Mouse (Mus musculus): ENCODE results near the gene Csf3. TPM values are rescaled to one million over a fixed set of nuclear protein-coding genes. Genes with fewer than 3 reads are reported as not detected.

The Csf3 gene
- polyA plus RNA-seq, 1 experiment from 2014 or later, result not detected

GRCm38 (mm10) chr11:98681786-98682745 lies 19.0 kb upstream of the Csf3 start, which contains the start of gene Psmd3:
Gene Psmd3, plus strand, starts transcription at chr11:98682554.
- Histone ChIP-seq H3K9ac (replicated peaks) (peak within 1 kb of the TSS; percentile 98), H3K4me2 (ENCODE audit: low read depth, low read length) (peak within 1 kb of the TSS; percentile 70), H3K27ac (ENCODE audit: low read depth) (peak within 1 kb of the TSS; percentile 85), H3K36me3 (replicated peaks; ENCODE audit: insufficient read depth, low read length) (peaks cover 24% of the 10 kb centered on the region), H3K4me1 (ENCODE audit: insufficient read depth) (peaks cover 6% of the 10 kb centered on the region; the same call in 1 of the 2 replicates), H3K27me3 (ENCODE audit: insufficient read depth, low read length) (no peaks in the 10 kb centered on the region), H3K9me3 (ENCODE audit: low read length) (no peaks in the 10 kb centered on the region), H3K4me3 (ENCODE audit: low read depth, low read length) (peak within 1 kb of the TSS; percentile 91)
- ATAC-seq, result peak; percentile 95
- WGBS (ENCODE audit: insufficient replicate concordance), result 4% methylated on average over 45 of the region's 45 CpGs
- peak; percentile 52 for TF ChIP-seq CTCF (IDR thresholded peaks at IDR 0.05; ENCODE audit: low read depth)
- TF ChIP-seq EP300 (IDR thresholded peaks at IDR 0.05; ENCODE audit: low read depth), result peak; percentile 77; the same call in 1 of the 2 replicates
- peak; percentile 96 for DNase-seq

GRCm38 (mm10) chr11:98682811-98683210 lies 18.3 kb upstream of the Csf3 start:
- TF ChIP-seq CTCF (IDR thresholded peaks at IDR 0.05; ENCODE audit: low read depth), result no peak
- TF ChIP-seq EP300 (IDR thresholded peaks at IDR 0.05; ENCODE audit: low read depth), result no peak
- ATAC-seq (peak; percentile 31), DNase-seq (no peak)
- peaks cover 31% of the 10 kb centered on the region for H3K36me3 ChIP-seq (replicated peaks; ENCODE audit: insufficient read depth, low read length)
- H3K27me3 ChIP-seq (ENCODE audit: insufficient read depth, low read length), result no peaks in the 10 kb centered on the region
- peak overlapping the region; percentile 85 for H3K27ac ChIP-seq (ENCODE audit: low read depth)
- H3K9ac ChIP-seq (replicated peaks), result peak overlapping the region; percentile 98
- H3K9me3 ChIP-seq (ENCODE audit: low read length), result no peaks in the 10 kb centered on the region
- H3K4me2 ChIP-seq (ENCODE audit: low read depth, low read length), result peak overlapping the region; percentile 70
- peak overlapping the region; percentile 91 for H3K4me3 ChIP-seq (ENCODE audit: low read depth, low read length)
- peaks cover 6% of the 10 kb centered on the region; the same call in 1 of the 2 replicates for H3K4me1 ChIP-seq (ENCODE audit: insufficient read depth)
- WGBS (ENCODE audit: insufficient replicate concordance), result under 1% methylated on average over 22 of the region's 23 CpGs

- ATAC-seq (no peak), DNase-seq (no peak)
- Histone ChIP-seq H3K9ac (replicated peaks) (no peak overlapping the region), H3K4me2 (ENCODE audit: low read depth, low read length) (no peak overlapping the region), H3K27me3 (ENCODE audit: insufficient read depth, low read length) (no peaks in the 10 kb centered on the region), H3K9me3 (ENCODE audit: low read length) (no peaks in the 10 kb centered on the region), H3K4me3 (ENCODE audit: low read depth, low read length) (no peak overlapping the region), H3K36me3 (replicated peaks; ENCODE audit: insufficient read depth, low read length) (peaks cover 50% of the 10 kb centered on the region), H3K4me1 (ENCODE audit: insufficient read depth) (peaks cover 6% of the 10 kb centered on the region; the same call in 1 of the 2 replicates), H3K27ac (ENCODE audit: low read depth) (no peak overlapping the region)
- TF ChIP-seq CTCF (IDR thresholded peaks at IDR 0.05; ENCODE audit: low read depth) (no peak), EP300 (IDR thresholded peaks at IDR 0.05; ENCODE audit: low read depth) (no peak)
- WGBS (ENCODE audit: insufficient replicate concordance), result 79% methylated on average over 9 of the region's 9 CpGs
Measured at GRCm38 (mm10) chr11:98685642-98686041, 15.4 kb upstream of the Csf3 start.

GRCm38 (mm10) chr11:98686976-98687375 lies 14.1 kb upstream of the Csf3 start:
- peaks cover 64% of the 10 kb centered on the region for H3K36me3 ChIP-seq (replicated peaks; ENCODE audit: insufficient read depth, low read length)

GRCm38 (mm10) chr11:98688009-98688408 lies 13.1 kb upstream of the Csf3 start:
- DNase-seq (no peak), ATAC-seq (no peak)
- Histone ChIP-seq H3K9me3 (ENCODE audit: low read length) (no peaks in the 10 kb centered on the region), H3K27me3 (ENCODE audit: insufficient read depth, low read length) (no peaks in the 10 kb centered on the region), H3K9ac (replicated peaks) (no peak overlapping the region), H3K36me3 (replicated peaks; ENCODE audit: insufficient read depth, low read length) (peaks cover 66% of the 10 kb centered on the region), H3K4me2 (ENCODE audit: low read depth, low read length) (no peak overlapping the region), H3K27ac (ENCODE audit: low read depth) (no peak overlapping the region), H3K4me1 (ENCODE audit: insufficient read depth) (peaks cover 6% of the 10 kb centered on the region; the same call in 1 of the 2 replicates), H3K4me3 (ENCODE audit: low read depth, low read length) (no peak overlapping the region)
- WGBS (ENCODE audit: insufficient replicate concordance), result 78% methylated on average over 8 of the region's 8 CpGs
- TF ChIP-seq CTCF (IDR thresholded peaks at IDR 0.05; ENCODE audit: low read depth) (no peak), EP300 (IDR thresholded peaks at IDR 0.05; ENCODE audit: low read depth) (no peak)

More at GRCm38 (mm10) chr11:98686976-98687375, 14.1 kb upstream of the Csf3 start:
- Histone ChIP-seq H3K4me3 (ENCODE audit: low read depth, low read length) (no peak overlapping the region), H3K9me3 (ENCODE audit: low read length) (no peaks in the 10 kb centered on the region), H3K27me3 (ENCODE audit: insufficient read depth, low read length) (no peaks in the 10 kb centered on the region), H3K4me2 (ENCODE audit: low read depth, low read length) (no peak overlapping the region), H3K9ac (replicated peaks) (no peak overlapping the region), H3K27ac (ENCODE audit: low read depth) (no peak overlapping the region), H3K4me1 (ENCODE audit: insufficient read depth) (peaks cover 6% of the 10 kb centered on the region; the same call in 1 of the 2 replicates)
- WGBS (ENCODE audit: insufficient replicate concordance), result 83% methylated on average over 4 of the region's 4 CpGs
- TF ChIP-seq CTCF (IDR thresholded peaks at IDR 0.05; ENCODE audit: low read depth) (no peak), EP300 (IDR thresholded peaks at IDR 0.05; ENCODE audit: low read depth) (no peak)
- no peak for DNase-seq
- ATAC-seq, result no peak

- 62% methylated on average over 13 of the region's 13 CpGs for WGBS (ENCODE audit: insufficient replicate concordance)
Measured at GRCm38 (mm10) chr11:98693201-98693600, 7.9 kb upstream of the Csf3 start.

More at GRCm38 (mm10) chr11:98693201-98693600, 7.9 kb upstream of the Csf3 start:
- Histone ChIP-seq H3K9ac (replicated peaks) (no peak overlapping the region), H3K4me2 (ENCODE audit: low read depth, low read length) (no peak overlapping the region), H3K4me3 (ENCODE audit: low read depth, low read length) (no peak overlapping the region), H3K36me3 (replicated peaks; ENCODE audit: insufficient read depth, low read length) (peaks cover 61% of the 10 kb centered on the region), H3K27me3 (ENCODE audit: insufficient read depth, low read length) (no peaks in the 10 kb centered on the region), H3K27ac (ENCODE audit: low read depth) (no peak overlapping the region), H3K9me3 (ENCODE audit: low read length) (no peaks in the 10 kb centered on the region), H3K4me1 (ENCODE audit: insufficient read depth) (no peaks in the 10 kb centered on the region)
- DNase-seq, result no peak
- ATAC-seq, result no peak
- TF ChIP-seq CTCF (IDR thresholded peaks at IDR 0.05; ENCODE audit: low read depth) (no peak), EP300 (IDR thresholded peaks at IDR 0.05; ENCODE audit: low read depth) (no peak)
